Mouse (Mus musculus) bone marrow, adult 2 months (tissue): ENCODE data around the gene Etfdh.

ENCODE experiments used
- CTCF ChIP-seq: fragments of 200-500 bp; IDR thresholded peaks from 2 replicates; pipeline ENCODE4 v1.5.1; 2011; ENCODE audit warnings: low read length, control low read depth; ENCODE audit not compliant: control insufficient read depth, insufficient read depth
- POLR2A ChIP-seq: fragments of 200-500 bp; IDR thresholded peaks from 2 replicates; pipeline ENCODE4 v1.6.1; 2011; ENCODE audit warnings: low read depth, mild to moderate bottlenecking, control low read depth, low read length, borderline replicate concordance; ENCODE audit not compliant: control insufficient read depth

GRCm38 (mm10) chr3:79576468-79576816, 52.9 kb downstream of the Etfdh start:
- no peak for TF ChIP-seq CTCF
- TF ChIP-seq POLR2A: no peak
